Mouse (Mus musculus) heart, embryonic 14.5 days (tissue): ENCODE results near the gene Gm37240. TPM values are rescaled to one million over a fixed set of nuclear protein-coding genes. Genes with fewer than 3 reads are reported as not detected.

ENCODE experiments used
- ATAC-seq: fragments of 200-750 bp; cut with Nextera tagmentation; 2 replicates; pipeline ENCODE4 v1.8.0; 2017; ENCODE audit warnings: low read depth, moderate TSS enrichment; ENCODE audit not compliant: insufficient number of reproducible peaks, insufficient read depth, low FRiP score
- H3K27ac ChIP-seq, 2 experiments: fragments of 200-500 bp in 1 of 2; fragments of 300-500 bp in 1 of 2; sonication (generic) in 1 of 2; replicated peaks in 1 of 2; 2 replicates each; pipeline ENCODE4 v1.5.1; 2012 to 2014; ENCODE audit warnings: low read depth in 2 of 2, low read length in 2 of 2, control low read depth in 1 of 2, mild to moderate bottlenecking in 1 of 2, mixed read lengths in 1 of 2; ENCODE audit not compliant: control insufficient read depth in 1 of 2, insufficient read depth in 1 of 2
- H3K27me3 ChIP-seq: fragments of 300-500 bp; sonication (generic); 2 replicates; pipeline ENCODE4 v1.6.1; 2014; ENCODE audit warnings: mild to moderate bottlenecking, low read length, control low read depth; ENCODE audit not compliant: control insufficient read depth, insufficient read depth
- H3K36me3 ChIP-seq: fragments of 300-500 bp; sonication (generic); 2 replicates; pipeline ENCODE4 v1.6.1; 2014; ENCODE audit warnings: mild to moderate bottlenecking, control low read depth, low read length, mixed read lengths; ENCODE audit not compliant: control insufficient read depth, insufficient read depth
- H3K4me1 ChIP-seq, 2 experiments: fragments of 200-500 bp in 1 of 2; fragments of 300-500 bp in 1 of 2; sonication (generic) in 1 of 2; 2 replicates each; pipeline ENCODE4 v1.6.1; 2012 to 2014; ENCODE audit warnings: low read length in 2 of 2, control low read depth in 1 of 2, mixed read lengths in 1 of 2; ENCODE audit not compliant: control insufficient read depth in 2 of 2, insufficient read depth in 2 of 2
- H3K4me2 ChIP-seq: fragments of 300-500 bp; sonication (generic); 2 replicates; pipeline ENCODE4 v1.6.1; 2014; ENCODE audit warnings: mild to moderate bottlenecking, low read length
- H3K4me3 ChIP-seq, 2 experiments: fragments of 200-500 bp in 1 of 2; fragments of 300-500 bp in 1 of 2; sonication (generic) in 1 of 2; 2 replicates each; pipeline ENCODE4 v1.5.1; 2012 to 2014; ENCODE audit warnings: low read length in 2 of 2, mild to moderate bottlenecking in 2 of 2, control low read depth in 1 of 2, low read depth in 1 of 2, moderate library complexity in 1 of 2; ENCODE audit not compliant: control insufficient read depth in 1 of 2, insufficient read depth in 1 of 2
- H3K9ac ChIP-seq: fragments of 300-500 bp; sonication (generic); 2 replicates; pipeline ENCODE4 v1.6.1; 2014; ENCODE audit warnings: mild to moderate bottlenecking, low read length
- H3K9me3 ChIP-seq: fragments of 300-500 bp; sonication (generic); 2 replicates; pipeline ENCODE4 v1.6.1; 2016; ENCODE audit warnings: low read length, control low read depth; ENCODE audit not compliant: control insufficient read depth
- WGBS: fragments of 180-500 bp; shearing (Covaris S2); extraction: QIAGEN DNeasy Blood & Tissue Kit; methylation state at CpG from one replicate; pipeline ENCODE4 v1.1.7; 2014; 5-methylcytosine and 5-hydroxymethylcytosine counted together
- polyA plus RNA-seq: library from polyadenylated mRNA; unstranded; fragments of >200 nt; fragmentation: Nextera tagmentation; extraction: Ambion mirVana; gene quantifications from 2 replicates; pipeline ENCODE4 v1.2.1, GENCODE M21; 2014

Gene Gm37240
- polyA plus RNA-seq, 1 experiment from 2014 or later, result 12.3 TPM

DNA sequence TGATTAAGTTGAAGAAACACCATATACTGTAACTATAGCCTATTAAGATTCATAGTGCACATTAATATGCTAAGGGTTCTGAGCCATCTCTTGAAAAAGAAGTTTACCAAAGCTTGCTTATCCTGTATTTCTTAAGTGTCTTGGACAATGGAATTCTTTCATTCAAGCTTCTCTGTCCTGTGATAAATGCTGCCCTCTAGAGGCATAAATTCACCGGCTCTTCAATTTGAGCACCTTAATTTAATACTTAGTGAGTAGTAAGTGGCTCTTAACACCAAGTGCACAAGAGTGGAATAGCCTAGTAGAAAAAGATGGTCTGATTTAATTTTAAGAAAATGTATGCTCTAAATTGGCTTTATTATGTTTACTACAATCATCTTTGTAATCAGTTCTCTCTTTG, 1043.7 kb downstream of the Gm37240 start:
- no peak overlapping the region for H3K9ac ChIP-seq
- no peaks in the 10 kb centered on the region for H3K9me3 ChIP-seq
- no peaks in the 10 kb centered on the region for H3K27me3 ChIP-seq
- no peak overlapping the region for H3K4me2 ChIP-seq
- peaks cover 2 to 13% of the 10 kb centered on the region in 2 experiments for H3K4me1 ChIP-seq
- no peak overlapping the region for H3K4me3 ChIP-seq
- no peak overlapping the region for H3K27ac ChIP-seq
- ATAC-seq, result no peak
- no peaks in the 10 kb centered on the region for H3K36me3 ChIP-seq
- WGBS, result 16% methylated on average over 1 of the region's 1 CpGs

DNA sequence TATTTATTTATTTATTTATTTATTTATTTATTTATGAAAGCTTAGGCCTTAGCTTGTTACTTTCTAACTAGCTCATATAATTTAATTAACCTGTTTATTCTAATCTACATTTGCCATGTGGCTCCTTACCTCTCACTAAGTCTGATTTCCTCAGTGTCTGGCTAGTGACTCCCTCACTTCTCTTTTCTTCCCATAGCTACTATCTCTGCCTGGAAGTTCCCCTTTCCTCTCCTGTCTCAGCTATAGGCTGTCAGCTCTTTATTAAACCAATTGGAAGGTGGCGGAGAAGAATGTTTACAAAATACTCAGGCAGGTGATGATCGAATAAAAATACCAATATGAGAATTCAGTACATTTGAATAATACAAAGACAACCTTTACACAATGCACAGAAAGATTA, 1044.5 kb downstream of the Gm37240 start:
- H3K9me3 ChIP-seq, result no peaks in the 10 kb centered on the region
- H3K9ac ChIP-seq, result no peak overlapping the region
- peaks cover 0 to 13% of the 10 kb centered on the region in 2 experiments; a peak in 3 of 4 replicates for H3K4me1 ChIP-seq
- no peaks in the 10 kb centered on the region for H3K36me3 ChIP-seq
- H3K27ac ChIP-seq, result no peak overlapping the region
- 76% methylated on average over 2 of the region's 2 CpGs for WGBS
- no peak overlapping the region for H3K4me2 ChIP-seq
- H3K4me3 ChIP-seq, result no peak overlapping the region
- ATAC-seq, result no peak
- no peaks in the 10 kb centered on the region for H3K27me3 ChIP-seq

DNA sequence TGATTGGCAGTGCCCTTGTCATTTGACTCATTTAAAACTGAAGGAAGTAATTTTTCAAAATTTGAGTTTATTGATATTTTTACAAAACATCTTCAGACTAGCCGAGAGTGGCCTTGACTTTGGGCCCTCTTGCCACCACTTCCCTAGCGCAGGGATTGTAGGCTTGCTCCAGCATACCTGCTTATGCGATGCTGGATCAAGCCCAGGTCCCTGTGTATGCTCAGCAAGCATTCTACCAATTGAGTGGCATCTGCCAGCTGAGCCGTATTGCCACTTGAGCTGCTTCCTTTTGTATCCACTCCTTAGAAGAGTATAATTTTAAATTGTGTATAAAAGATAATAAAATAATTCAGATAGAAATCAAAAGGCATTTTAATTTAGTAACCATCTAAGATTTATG, 1046.0 kb downstream of the Gm37240 start:
- ATAC-seq, result no peak
- Histone ChIP-seq H3K4me3 (no peak overlapping the region), H3K4me2 (no peak overlapping the region), H3K9ac (no peak overlapping the region), H3K9me3 (no peaks in the 10 kb centered on the region), H3K4me1 (no peaks in the 10 kb centered on the region), H3K27ac (no peak overlapping the region), H3K27me3 (no peaks in the 10 kb centered on the region), H3K36me3 (no peaks in the 10 kb centered on the region)
- WGBS, result 89% methylated on average over 4 of the region's 4 CpGs

DNA sequence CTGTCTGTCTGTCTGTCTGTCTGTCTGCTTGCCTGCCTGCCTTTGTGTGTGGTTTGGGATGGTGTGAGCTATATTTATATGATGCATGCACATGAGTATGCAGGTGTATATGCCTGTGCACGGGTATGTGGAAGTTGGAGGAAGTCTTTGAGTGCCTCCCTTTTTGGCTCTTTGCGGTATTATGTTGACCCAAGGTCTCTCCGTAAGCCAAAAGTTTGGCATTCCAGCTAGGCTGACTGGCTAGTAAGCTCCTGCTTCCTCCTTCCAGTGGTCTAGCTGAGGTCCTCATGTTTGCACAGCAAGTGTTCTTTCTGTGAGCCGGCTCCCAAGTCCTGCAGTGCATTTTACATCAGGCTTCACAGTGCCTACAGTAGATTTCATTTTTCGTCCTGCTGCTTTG, 1047.8 kb downstream of the Gm37240 start:
- WGBS, result 81% methylated on average over 5 of the region's 5 CpGs
- no peak overlapping the region for H3K27ac ChIP-seq
- no peaks in the 10 kb centered on the region for H3K36me3 ChIP-seq
- no peak overlapping the region for H3K4me2 ChIP-seq
- H3K27me3 ChIP-seq, result no peaks in the 10 kb centered on the region
- H3K4me3 ChIP-seq, result no peak overlapping the region
- H3K9ac ChIP-seq, result no peak overlapping the region
- no peaks in the 10 kb centered on the region for H3K9me3 ChIP-seq
- no peaks in the 10 kb centered on the region for H3K4me1 ChIP-seq
- ATAC-seq, result no peak

DNA sequence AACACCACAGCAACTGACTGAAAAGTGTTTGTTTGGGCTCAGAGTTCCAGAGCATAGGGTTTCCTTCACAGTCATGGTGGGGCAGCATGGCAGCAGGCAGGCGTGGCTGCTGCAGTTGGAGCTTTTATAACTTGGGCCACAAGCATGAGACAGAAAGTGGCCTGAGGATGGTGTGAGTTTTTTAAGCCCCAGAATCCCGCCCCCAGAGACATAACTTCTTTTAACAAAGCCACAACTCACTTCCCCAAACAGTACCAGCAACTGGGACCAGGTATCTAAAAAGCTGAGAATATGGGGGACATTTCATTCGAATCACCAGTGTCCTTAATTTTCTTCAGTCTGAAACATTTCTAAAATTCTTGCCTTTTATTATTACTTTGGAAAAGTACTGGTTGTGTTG, 1049.3 kb downstream of the Gm37240 start:
- no peaks in the 10 kb centered on the region for H3K27me3 ChIP-seq
- H3K27ac ChIP-seq, result no peak overlapping the region
- H3K4me1 ChIP-seq, result no peaks in the 10 kb centered on the region
- no peak overlapping the region for H3K9ac ChIP-seq
- no peak for ATAC-seq
- WGBS, result 88% methylated on average over 3 of the region's 3 CpGs
- no peak overlapping the region for H3K4me2 ChIP-seq
- no peak overlapping the region for H3K4me3 ChIP-seq
- no peaks in the 10 kb centered on the region for H3K9me3 ChIP-seq
- no peaks in the 10 kb centered on the region for H3K36me3 ChIP-seq

DNA sequence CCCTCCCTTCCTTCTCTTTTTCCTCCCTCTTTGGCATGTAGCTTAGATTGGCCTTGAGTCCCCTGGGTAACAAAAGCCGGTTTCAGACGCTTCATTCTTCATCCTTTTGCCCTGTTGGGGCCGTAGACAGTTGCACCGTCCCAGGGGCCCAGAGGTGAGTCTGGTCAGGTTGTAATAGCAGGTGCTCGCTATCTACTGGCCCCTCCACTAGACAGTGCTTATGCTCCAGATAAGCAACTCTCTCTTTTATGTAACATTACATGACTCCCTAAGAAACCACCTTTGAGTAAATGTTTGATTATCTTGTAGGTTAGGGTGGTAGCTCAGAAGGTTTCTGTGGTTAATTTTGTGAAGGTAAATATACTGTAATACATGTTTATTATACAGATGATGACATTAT, 1051.3 kb downstream of the Gm37240 start:
- no peaks in the 10 kb centered on the region for H3K9me3 ChIP-seq
- H3K9ac ChIP-seq, result no peak overlapping the region
- H3K4me2 ChIP-seq, result no peak overlapping the region
- no peaks in the 10 kb centered on the region for H3K4me1 ChIP-seq
- ATAC-seq, result no peak
- 64% methylated on average over 5 of the region's 5 CpGs for WGBS
- H3K4me3 ChIP-seq, result no peak overlapping the region
- H3K27ac ChIP-seq, result no peak overlapping the region
- H3K36me3 ChIP-seq, result no peaks in the 10 kb centered on the region
- no peaks in the 10 kb centered on the region for H3K27me3 ChIP-seq

DNA sequence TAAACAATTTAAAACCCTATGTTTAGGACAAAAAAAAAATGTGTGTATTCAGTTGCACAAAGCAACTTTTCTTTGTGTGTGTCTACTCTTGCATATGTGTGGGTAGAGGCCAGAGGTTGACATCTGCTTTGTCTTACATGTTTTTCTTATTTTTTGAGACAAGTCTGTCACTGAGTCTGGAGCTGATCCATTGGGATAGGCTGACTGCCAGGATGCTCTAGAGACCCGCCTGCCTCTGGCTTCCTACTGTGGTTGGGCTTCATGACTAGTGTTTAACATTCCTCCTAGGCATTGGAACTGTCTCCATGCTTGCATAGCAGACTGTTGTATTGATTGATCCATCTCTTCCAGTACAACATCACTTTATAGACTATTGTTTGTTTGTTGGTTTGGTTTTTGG, 1058.0 kb downstream of the Gm37240 start:
- Histone ChIP-seq H3K27ac (no peak overlapping the region), H3K4me2 (no peak overlapping the region), H3K36me3 (no peaks in the 10 kb centered on the region), H3K9me3 (no peaks in the 10 kb centered on the region), H3K27me3 (no peaks in the 10 kb centered on the region), H3K4me1 (peaks cover 2 to 10% of the 10 kb centered on the region in 2 experiments; a peak in 2 of 4 replicates), H3K4me3 (no peak overlapping the region), H3K9ac (no peak overlapping the region)
- no peak for ATAC-seq
- 73% methylated on average over 1 of the region's 1 CpGs for WGBS

- Histone ChIP-seq H3K9me3 (no peaks in the 10 kb centered on the region), H3K4me3 (no peak overlapping the region)
- no peak for ATAC-seq
Measured at GRCm38 (mm10) chr3:84827617-84828016, 1059.7 kb downstream of the Gm37240 start.

More at GRCm38 (mm10) chr3:84827617-84828016, 1059.7 kb downstream of the Gm37240 start:
- H3K36me3 ChIP-seq, result no peaks in the 10 kb centered on the region
- H3K27me3 ChIP-seq, result no peaks in the 10 kb centered on the region
- H3K4me2 ChIP-seq, result no peak overlapping the region
- WGBS, result 87% methylated on average over 4 of the region's 4 CpGs
- no peak overlapping the region for H3K9ac ChIP-seq
- no peak overlapping the region for H3K27ac ChIP-seq
- peaks cover 2 to 10% of the 10 kb centered on the region in 2 experiments; a peak in 2 of 4 replicates for H3K4me1 ChIP-seq
